Mouse (Mus musculus): ENCODE results near the gene Olfr885.

Olfr885 gene

GRCm38 (mm10) chr9:38061022-38061421 is at the start of gene Olfr885:
TSS of gene Olfr885 (plus strand) at chr9:38061322.
- DNase-seq (ENCODE audit: low read depth) = no peak

- no peak for DNase-seq (ENCODE audit: low read depth)
Measured at GRCm38 (mm10) chr9:38025508-38025907, 35.6 kb upstream of the Olfr885 start, which contains the start of gene Olfr883. TSS of gene Olfr883 (plus strand) at chr9:38025808.

- no peak for DNase-seq (ENCODE audit: low read depth)
Measured at GRCm38 (mm10) chr9:38046255-38046654, 14.9 kb upstream of the Olfr885 start, which contains the start of gene Olfr884. TSS of gene Olfr884 (plus strand) at chr9:38046555.

- no peak for DNase-seq (ENCODE audit: low read depth)
Measured at GRCm38 (mm10) chr9:38083772-38084171, 22.6 kb downstream of the Olfr885 start, which contains the start of gene Olfr887. TSS of gene Olfr887 (plus strand) at chr9:38084072.

- no peak for DNase-seq (ENCODE audit: low read depth)
Measured at GRCm38 (mm10) chr9:38107828-38108227, 46.7 kb downstream of the Olfr885 start, which contains the start of gene Olfr888. TSS of gene Olfr888 (plus strand) at chr9:38108128.

Data from naive thymus-derived CD4-positive, alpha-beta T cell, adult 2 months (primary cell).